Mouse (Mus musculus): Measurements from ENCODE around the gene Hspa1b. TPM values are rescaled to one million over a fixed set of nuclear protein-coding genes. Genes with fewer than 3 reads are reported as not detected.
"Not testable (repeated sequence)": the region's sequence is repeated elsewhere in the genome, so short reads cannot be mapped to it uniquely, and the experiment has no call there.

Hspa1b gene
- total RNA-seq, 2 experiments from 2014 or later = 18.8 to 22.1 TPM

- TF ChIP-seq CTCF (IDR thresholded peaks at IDR 0.05) = peak; percentile 41
- Histone ChIP-seq H3K4me3 (peak overlapping the region; percentile 61), H3K27ac (peak overlapping the region; percentile 97)
- intact Hi-C loops (cut with DNase I) = loop anchor here (2.0 kb wide), 2 partner anchors 20 to 100 kb away; partner anchors contain the start of genes Nelfe, Neu1 and Skiv2l
- no peak for DNase-seq (ENCODE audit: extremely low spot score in 1 of 2, low spot score in 2 of 2)
Observed at GRCm38 (mm10) chr17:34950514-34951455, 8.3 kb downstream of the Hspa1b start.

- intact Hi-C loops (cut with DNase I) = no loop called here
- TF ChIP-seq CTCF (IDR thresholded peaks at IDR 0.05) = no peak
- no peak overlapping the region for H3K27ac ChIP-seq
- no peak overlapping the region for H3K4me3 ChIP-seq
- no peak for DNase-seq (ENCODE audit: extremely low spot score in 1 of 2, low spot score in 2 of 2)
Observed at GRCm38 (mm10) chr17:34949553-34949969, 9.5 kb downstream of the Hspa1b start.

GRCm38 (mm10) chr17:34948721-34949552 is 10.1 kb downstream of the Hspa1b start:
- DNase-seq (ENCODE audit: extremely low spot score in 1 of 2, low spot score in 2 of 2); H3K27ac ChIP-seq; H3K4me3 ChIP-seq; intact Hi-C loops (cut with DNase I): not testable (repeated sequence)

GRCm38 (mm10) chr17:34947606-34948005 is 11.4 kb downstream of the Hspa1b start:
- intact Hi-C loops (cut with DNase I) = no loop called here
- no peak for DNase-seq (ENCODE audit: extremely low spot score in 1 of 2, low spot score in 2 of 2)

GRCm38 (mm10) chr17:34946486-34947140 is 12.4 kb downstream of the Hspa1b start:
- intact Hi-C loops (cut with DNase I) = no loop called here

More at GRCm38 (mm10) chr17:34947606-34948005, 11.4 kb downstream of the Hspa1b start:
- H3K4me3 ChIP-seq = no peak overlapping the region
- TF ChIP-seq CTCF (IDR thresholded peaks at IDR 0.05) = peak; percentile 46
- H3K27ac ChIP-seq = no peak overlapping the region

GRCm38 (mm10) chr17:34944362-34944761 is 14.7 kb downstream of the Hspa1b start:
- no peak for TF ChIP-seq CTCF (IDR thresholded peaks at IDR 0.05)
- no peak for DNase-seq (ENCODE audit: extremely low spot score in 1 of 2, low spot score in 2 of 2)

More at GRCm38 (mm10) chr17:34946486-34947140, 12.4 kb downstream of the Hspa1b start:
- no peak for TF ChIP-seq CTCF (IDR thresholded peaks at IDR 0.05)
- Histone ChIP-seq H3K4me3 (no peak overlapping the region), H3K27ac (no peak overlapping the region)
- no peak for DNase-seq (ENCODE audit: extremely low spot score in 1 of 2, low spot score in 2 of 2)

GRCm38 (mm10) chr17:34943128-34943815 is 15.8 kb downstream of the Hspa1b start:
- no peak for TF ChIP-seq CTCF (IDR thresholded peaks at IDR 0.05)
- no peak for DNase-seq (ENCODE audit: extremely low spot score in 1 of 2, low spot score in 2 of 2)
- intact Hi-C loops (cut with DNase I) = no loop called here

More at GRCm38 (mm10) chr17:34944362-34944761, 14.7 kb downstream of the Hspa1b start:
- Histone ChIP-seq H3K27ac (no peak overlapping the region), H3K4me3 (no peak overlapping the region)
- intact Hi-C loops (cut with DNase I) = no loop called here

GRCm38 (mm10) chr17:34941344-34942041 is 17.5 kb downstream of the Hspa1b start:
- no peak for TF ChIP-seq CTCF (IDR thresholded peaks at IDR 0.05)
- no peak overlapping the region for H3K27ac ChIP-seq
- no peak for DNase-seq (ENCODE audit: extremely low spot score in 1 of 2, low spot score in 2 of 2)
- peak overlapping the region; percentile 28; the same call in 1 of the 2 replicates for H3K4me3 ChIP-seq
- intact Hi-C loops (cut with DNase I) = no loop called here

More at GRCm38 (mm10) chr17:34943128-34943815, 15.8 kb downstream of the Hspa1b start:
- Histone ChIP-seq H3K27ac (no peak overlapping the region), H3K4me3 (no peak overlapping the region)

GRCm38 (mm10) chr17:34937960-34938505 is 21.0 kb downstream of the Hspa1b start:
- intact Hi-C loops (cut with DNase I) = no loop called here
- no peak overlapping the region for H3K4me3 ChIP-seq
- TF ChIP-seq CTCF (IDR thresholded peaks at IDR 0.05) = no peak
- no peak for DNase-seq (ENCODE audit: extremely low spot score in 1 of 2, low spot score in 2 of 2)
- H3K27ac ChIP-seq = no peak overlapping the region

- intact Hi-C loops (cut with DNase I) = no loop called here
- H3K27ac ChIP-seq = no peak overlapping the region
- DNase-seq (ENCODE audit: extremely low spot score in 1 of 2, low spot score in 2 of 2) = no peak
- TF ChIP-seq CTCF (IDR thresholded peaks at IDR 0.05) = no peak
- H3K4me3 ChIP-seq = no peak overlapping the region
Observed at GRCm38 (mm10) chr17:34934830-34935229, 24.2 kb downstream of the Hspa1b start.
